Mouse (Mus musculus) cerebellum, adult 2 months (tissue): ENCODE measurements at regions not wholly inside any gene's neighbourhood (a gene's known extent, or its start where the extent isn't known, plus 50 kb on each side); places are given as distances from the start of the nearest gene placed in this dataset.

Experiments
- CTCF ChIP-seq: fragments of 200-500 bp; IDR thresholded peaks from 2 replicates; pipeline ENCODE4 v1.5.1; 2011; ENCODE audit warnings: low read depth, mild to moderate bottlenecking, control low read depth, low read length, moderate library complexity, borderline replicate concordance; ENCODE audit not compliant: insufficient read depth
- POLR2A ChIP-seq: fragments of 200-500 bp; IDR thresholded peaks from 2 replicates; pipeline ENCODE4 v1.6.1; 2011; ENCODE audit warnings: low read length, control low read depth, borderline replicate concordance; ENCODE audit not compliant: insufficient read depth

- TF ChIP-seq POLR2A, result no peak
- no peak for TF ChIP-seq CTCF
Observed at GRCm38 (mm10) chrX:50611765-50612591, 183.7 kb upstream of the Olfr1324 start.
